Mouse (Mus musculus): Measurements from ENCODE around the gene Snx30. TPM values are rescaled to one million over a fixed set of nuclear protein-coding genes. Genes with fewer than 3 reads are reported as not detected.

The Snx30 gene
- polyA plus RNA-seq, 1 experiment: 24.7 TPM

DNA sequence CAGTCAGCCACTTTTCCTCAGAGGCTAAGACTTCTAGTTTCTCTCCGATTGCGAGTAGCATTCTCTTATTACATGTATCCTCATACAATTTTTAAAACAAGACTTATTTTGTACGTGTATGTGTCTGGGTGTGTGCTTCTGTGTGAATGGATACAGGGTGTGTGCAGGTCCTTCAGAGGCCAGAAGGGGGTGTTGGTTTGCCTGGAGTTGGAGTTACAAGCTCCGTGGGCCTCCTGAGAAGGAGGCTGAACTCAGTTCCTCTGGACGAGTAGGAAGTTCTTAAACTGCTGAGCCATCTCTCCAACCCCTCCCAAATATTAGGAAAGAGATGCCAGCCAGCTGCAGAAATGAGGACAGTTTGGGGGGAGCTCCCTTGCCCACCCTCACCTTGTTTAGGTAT, 2.8 kb downstream of the Snx30 start:
- peak; percentile 46 to 48 for DNase-seq
- H3K4me3 ChIP-seq (replicated peaks; ENCODE audit: insufficient read depth, low read depth, low read length): peak overlapping the region; percentile 4
- H3K27me3 ChIP-seq (ENCODE audit: control insufficient read depth, insufficient read depth, low read length): no peaks in the 10 kb centered on the region
- H3K27ac ChIP-seq (ENCODE audit: insufficient read depth, low read length): 0 out of 2 replicates have a peak overlapping the region, but pooled peaks have one; percentile 46
- peaks cover 11% of the 10 kb centered on the region for H3K4me1 ChIP-seq (ENCODE audit: control insufficient read depth, insufficient read depth, low read length)
- whole genome bisulfite sequencing: 58% methylated on average over 5 of the region's 5 CpGs
- TF ChIP-seq CTCF (IDR thresholded peaks at IDR 0.05; ENCODE audit: borderline replicate concordance, insufficient read depth, low read depth, low read length) (peak; percentile 51), POLR2A (IDR thresholded peaks at IDR 0.05; ENCODE audit: borderline replicate concordance, insufficient read depth, low read length) (no peak)

DNA sequence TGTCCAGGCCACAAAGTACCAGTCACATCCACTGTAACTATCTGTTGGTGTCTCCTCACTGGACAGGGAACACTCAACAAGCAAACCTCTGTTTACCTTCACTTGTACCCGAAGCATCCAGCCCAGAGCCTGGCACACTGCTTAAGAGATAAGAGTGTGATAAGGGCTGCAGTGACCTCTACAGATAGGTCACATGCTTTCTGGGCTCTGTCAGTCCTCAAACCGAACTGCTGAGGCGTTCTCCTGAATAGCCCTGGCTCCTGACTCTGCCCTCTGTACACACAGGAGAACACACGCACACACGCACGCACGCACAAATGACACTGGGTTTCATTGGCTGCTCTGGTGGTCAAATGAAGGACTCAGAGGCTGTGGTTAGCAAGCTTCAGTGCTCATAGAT, 8.5 kb downstream of the Snx30 start:
- H3K4me1 ChIP-seq (ENCODE audit: control insufficient read depth, insufficient read depth, low read length): peaks cover 50% of the 10 kb centered on the region
- H3K4me3 ChIP-seq (replicated peaks; ENCODE audit: insufficient read depth, low read depth, low read length): no peak overlapping the region
- TF ChIP-seq POLR2A (IDR thresholded peaks at IDR 0.05; ENCODE audit: borderline replicate concordance, insufficient read depth, low read length): no peak
- H3K27me3 ChIP-seq (ENCODE audit: control insufficient read depth, insufficient read depth, low read length): no peaks in the 10 kb centered on the region
- 69% methylated on average over 7 of the region's 7 CpGs for WGBS
- peak overlapping the region; percentile 56; the same call in 1 of the 2 replicates for H3K27ac ChIP-seq (ENCODE audit: insufficient read depth, low read length)
- DNase-seq: no peak

DNA sequence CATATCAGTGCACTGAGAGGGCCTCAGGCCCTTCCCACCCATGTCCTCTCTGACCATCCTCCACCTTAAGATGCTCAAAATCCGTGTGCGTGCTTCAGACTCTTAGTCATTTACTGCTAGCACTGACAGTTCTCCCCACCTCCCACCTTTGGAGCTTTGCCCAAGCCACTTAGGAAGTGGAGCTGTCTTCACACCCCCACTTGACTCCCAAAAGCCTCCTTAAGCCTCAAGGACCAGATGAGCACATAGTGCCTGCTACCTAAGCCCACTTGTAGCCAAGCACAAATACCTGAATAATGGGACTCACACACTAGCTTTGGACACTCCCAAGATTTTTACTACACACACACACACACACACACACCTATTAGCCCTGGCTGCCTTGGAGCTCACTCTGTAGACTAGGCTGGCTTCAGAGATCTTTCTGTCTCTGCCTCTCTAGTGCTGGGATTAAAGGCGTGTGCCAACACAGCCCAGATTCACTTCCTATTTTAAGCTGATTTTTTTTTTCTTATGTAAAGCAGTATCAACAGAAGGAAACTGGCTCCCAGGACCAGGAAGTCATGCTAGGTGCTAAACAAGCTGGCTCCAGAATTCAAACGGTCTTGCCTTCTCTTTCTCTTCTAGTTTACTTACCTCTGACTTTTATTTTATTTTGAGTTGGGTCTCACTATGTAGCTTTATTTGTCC, 9.6 kb downstream of the Snx30 start:
- Histone ChIP-seq H3K4me1 (ENCODE audit: control insufficient read depth, insufficient read depth, low read length) (peaks cover 57% of the 10 kb centered on the region), H3K4me3 (replicated peaks; ENCODE audit: insufficient read depth, low read depth, low read length) (no peak overlapping the region), H3K27me3 (ENCODE audit: control insufficient read depth, insufficient read depth, low read length) (no peaks in the 10 kb centered on the region), H3K27ac (ENCODE audit: insufficient read depth, low read length) (peak overlapping the region; percentile 77)
- DNase-seq: peak; percentile 24 to 42
- WGBS: 31% methylated on average over 4 of the region's 4 CpGs
- TF ChIP-seq POLR2A (IDR thresholded peaks at IDR 0.05; ENCODE audit: borderline replicate concordance, insufficient read depth, low read length): no peak
- TF ChIP-seq CTCF (IDR thresholded peaks at IDR 0.05; ENCODE audit: borderline replicate concordance, insufficient read depth, low read depth, low read length): no peak

DNA sequence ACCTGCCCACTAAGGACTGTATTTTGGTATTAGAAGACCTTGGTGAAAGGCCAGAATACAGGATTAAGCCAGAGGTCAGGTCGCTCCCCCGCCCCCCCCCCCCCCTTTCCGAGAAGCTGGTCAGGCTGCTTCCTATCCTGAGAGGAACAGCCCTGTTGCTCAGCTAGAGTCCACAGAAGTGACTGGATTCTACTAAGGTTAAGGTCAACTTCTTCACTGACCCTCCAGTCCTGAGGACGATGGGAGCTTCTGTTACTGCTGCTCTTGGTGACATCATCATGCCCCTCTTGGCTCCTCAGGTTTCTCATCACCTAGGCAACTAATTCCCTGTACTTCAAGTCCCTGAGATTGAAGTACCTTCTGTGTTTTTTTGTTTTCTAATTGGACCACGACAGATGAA, 10.4 kb downstream of the Snx30 start:
- H3K27me3 ChIP-seq (ENCODE audit: control insufficient read depth, insufficient read depth, low read length): no peaks in the 10 kb centered on the region
- 58% methylated on average over 5 of the region's 5 CpGs for WGBS
- H3K27ac ChIP-seq (ENCODE audit: insufficient read depth, low read length): no peak overlapping the region
- peaks cover 54% of the 10 kb centered on the region for H3K4me1 ChIP-seq (ENCODE audit: control insufficient read depth, insufficient read depth, low read length)
- no peak for DNase-seq
- H3K4me3 ChIP-seq (replicated peaks; ENCODE audit: insufficient read depth, low read depth, low read length): no peak overlapping the region
- no peak for TF ChIP-seq POLR2A (IDR thresholded peaks at IDR 0.05; ENCODE audit: borderline replicate concordance, insufficient read depth, low read length)
- no peak for TF ChIP-seq CTCF (IDR thresholded peaks at IDR 0.05; ENCODE audit: borderline replicate concordance, insufficient read depth, low read depth, low read length)

DNA sequence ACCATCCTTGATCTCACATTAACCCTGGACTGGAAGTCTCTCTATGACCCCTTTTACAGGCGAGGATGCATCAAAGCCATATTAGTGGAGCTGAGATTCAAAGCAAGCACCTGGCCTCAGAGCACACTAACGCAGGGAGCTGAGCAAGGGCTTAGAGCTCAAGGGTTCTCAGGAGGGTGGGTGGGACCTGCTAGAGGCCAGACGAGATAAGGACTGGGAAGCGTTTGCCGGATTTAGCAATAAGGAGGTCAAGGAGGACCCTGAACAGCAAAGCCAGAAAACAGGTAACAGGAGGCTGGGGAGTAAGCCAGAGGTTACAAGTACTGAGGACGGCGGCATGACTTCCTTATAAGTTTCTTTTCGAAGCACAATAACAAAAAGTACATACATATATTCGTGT, 10.8 kb downstream of the Snx30 start:
- TF ChIP-seq CTCF (IDR thresholded peaks at IDR 0.05; ENCODE audit: borderline replicate concordance, insufficient read depth, low read depth, low read length): no peak
- no peak for TF ChIP-seq POLR2A (IDR thresholded peaks at IDR 0.05; ENCODE audit: borderline replicate concordance, insufficient read depth, low read length)
- H3K4me3 ChIP-seq (replicated peaks; ENCODE audit: insufficient read depth, low read depth, low read length): no peak overlapping the region
- no peak overlapping the region; the same call in 1 of the 2 replicates for H3K27ac ChIP-seq (ENCODE audit: insufficient read depth, low read length)
- WGBS: 73% methylated on average over 9 of the region's 9 CpGs
- no peak for DNase-seq
- peaks cover 54% of the 10 kb centered on the region for H3K4me1 ChIP-seq (ENCODE audit: control insufficient read depth, insufficient read depth, low read length)
- H3K27me3 ChIP-seq (ENCODE audit: control insufficient read depth, insufficient read depth, low read length): no peaks in the 10 kb centered on the region

DNA sequence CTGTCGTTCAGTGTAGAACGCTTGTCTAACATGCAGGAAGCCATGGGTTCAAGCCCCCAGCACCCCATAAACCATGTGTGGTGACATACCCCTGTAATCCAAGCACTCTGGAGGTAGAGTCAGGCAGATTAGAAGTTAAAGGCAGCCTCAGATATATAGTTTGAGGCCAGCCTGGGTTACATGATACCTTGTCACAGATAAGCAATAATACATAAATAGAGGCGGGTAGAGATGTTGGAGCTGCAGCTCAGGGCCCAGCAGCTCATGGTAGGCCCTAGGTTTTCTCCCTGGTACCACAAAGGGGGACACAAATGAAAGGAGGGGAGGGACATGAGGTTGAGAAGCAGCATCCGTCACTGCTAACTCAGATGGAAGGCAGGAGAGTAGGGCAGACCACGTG, 12.2 kb downstream of the Snx30 start:
- no peak for DNase-seq
- Histone ChIP-seq H3K27me3 (ENCODE audit: control insufficient read depth, insufficient read depth, low read length) (no peaks in the 10 kb centered on the region), H3K4me3 (replicated peaks; ENCODE audit: insufficient read depth, low read depth, low read length) (no peak overlapping the region), H3K27ac (ENCODE audit: insufficient read depth, low read length) (peak overlapping the region; percentile 69), H3K4me1 (ENCODE audit: control insufficient read depth, insufficient read depth, low read length) (peaks cover 58% of the 10 kb centered on the region)
- no peak for TF ChIP-seq POLR2A (IDR thresholded peaks at IDR 0.05; ENCODE audit: borderline replicate concordance, insufficient read depth, low read length)
- no peak for TF ChIP-seq CTCF (IDR thresholded peaks at IDR 0.05; ENCODE audit: borderline replicate concordance, insufficient read depth, low read depth, low read length)
- WGBS: 71% methylated on average over 5 of the region's 5 CpGs

DNA sequence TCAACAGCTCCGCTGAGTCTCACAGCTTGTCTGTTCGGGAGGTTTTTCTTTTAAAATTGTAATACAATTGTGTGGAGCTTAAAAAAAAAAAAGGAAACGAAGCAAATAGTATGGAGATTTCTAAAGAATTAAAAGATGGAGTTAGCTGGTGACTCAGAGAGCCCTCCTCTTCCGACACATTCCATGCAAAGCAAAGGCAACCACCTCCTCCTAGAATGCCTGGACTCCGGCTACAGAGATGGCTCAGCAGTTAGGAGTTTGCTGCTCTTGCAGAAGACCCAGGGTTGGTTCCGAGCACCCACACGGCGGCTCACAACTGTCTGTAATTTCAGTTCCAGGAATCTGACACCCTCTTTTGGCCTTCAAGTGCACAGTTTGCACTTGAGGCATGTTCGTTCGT, 12.9 kb downstream of the Snx30 start:
- H3K27ac ChIP-seq (ENCODE audit: insufficient read depth, low read length): peak overlapping the region; percentile 70

DNA sequence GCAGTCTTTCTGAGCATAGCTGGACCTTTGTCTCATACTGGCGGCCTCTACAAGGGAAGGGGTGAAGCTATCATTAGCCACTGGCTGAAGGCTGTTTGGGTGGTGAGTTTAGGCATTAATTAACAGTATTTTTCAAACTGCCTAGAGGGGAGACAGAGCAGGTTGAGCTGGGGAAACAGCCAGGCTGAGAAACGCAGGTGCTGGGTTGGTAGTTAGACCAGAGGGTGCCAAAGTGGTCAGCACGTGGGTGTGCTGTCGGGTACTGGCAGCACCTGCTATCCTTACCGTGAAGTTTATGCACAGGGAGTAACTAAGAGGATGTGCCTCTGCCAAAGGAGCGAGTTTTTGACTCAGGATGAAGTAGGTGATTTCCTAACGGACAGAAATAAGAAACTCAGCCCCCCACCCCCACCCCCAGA, 13.4 kb downstream of the Snx30 start:
- TF ChIP-seq CTCF (IDR thresholded peaks at IDR 0.05; ENCODE audit: borderline replicate concordance, insufficient read depth, low read depth, low read length) (no peak), POLR2A (IDR thresholded peaks at IDR 0.05; ENCODE audit: borderline replicate concordance, insufficient read depth, low read length) (no peak)
- peak; percentile 59 to 69 for DNase-seq
- Histone ChIP-seq H3K27ac (ENCODE audit: insufficient read depth, low read length) (peak overlapping the region; percentile 70), H3K27me3 (ENCODE audit: control insufficient read depth, insufficient read depth, low read length) (no peaks in the 10 kb centered on the region), H3K4me1 (ENCODE audit: control insufficient read depth, insufficient read depth, low read length) (peaks cover 65% of the 10 kb centered on the region), H3K4me3 (replicated peaks; ENCODE audit: insufficient read depth, low read depth, low read length) (no peak overlapping the region)
- WGBS: 8% methylated on average over 7 of the region's 7 CpGs

More for the DNA sequence above, 12.9 kb downstream of the Snx30 start:
- TF ChIP-seq POLR2A (IDR thresholded peaks at IDR 0.05; ENCODE audit: borderline replicate concordance, insufficient read depth, low read length) (no peak), CTCF (IDR thresholded peaks at IDR 0.05; ENCODE audit: borderline replicate concordance, insufficient read depth, low read depth, low read length) (no peak)
- peak in 1 of 2 experiments; percentile 24 for DNase-seq
- H3K4me3 ChIP-seq (replicated peaks; ENCODE audit: insufficient read depth, low read depth, low read length): no peak overlapping the region
- 71% methylated on average over 10 of the region's 10 CpGs for WGBS
- no peaks in the 10 kb centered on the region for H3K27me3 ChIP-seq (ENCODE audit: control insufficient read depth, insufficient read depth, low read length)
- H3K4me1 ChIP-seq (ENCODE audit: control insufficient read depth, insufficient read depth, low read length): peaks cover 65% of the 10 kb centered on the region

Measured in cerebellum, adult 2 months (tissue).